Mouse (Mus musculus): ENCODE data around the gene Gm13278. TPM values are rescaled to one million over a fixed set of nuclear protein-coding genes. Genes with fewer than 3 reads are reported as not detected.
"Not testable (repeated sequence)": the region's sequence is repeated elsewhere in the genome, so short reads cannot be mapped to it uniquely, and the experiment has no call there.

The Gm13278 gene
- polyA plus RNA-seq, 1 experiment: not detected

- TF ChIP-seq CTCF (IDR thresholded peaks at IDR 0.05; ENCODE audit: borderline replicate concordance, insufficient read depth, low read length): peak; percentile 43; the same call in 1 of the 2 replicates
- not testable (repeated sequence) for H3K27ac ChIP-seq (ENCODE audit: insufficient read depth, low read length); H3K4me1 ChIP-seq (ENCODE audit: control insufficient read depth, insufficient read depth, low read length); H3K4me3 ChIP-seq (ENCODE audit: insufficient read depth, low read length)
These were observed 2.9 kb upstream of the Gm13278 start, which contains the start of gene Gm13277 for GRCm38 (mm10) chr4:88788402-88788801. TSS of gene Gm13277 (plus strand) at chr4:88788632.

- not testable (repeated sequence) for H3K27ac ChIP-seq (ENCODE audit: insufficient read depth, low read length); H3K4me1 ChIP-seq (ENCODE audit: control insufficient read depth, insufficient read depth, low read length); H3K4me3 ChIP-seq (ENCODE audit: insufficient read depth, low read length)
These were observed 2.8 kb downstream of the Gm13278 start, which contains the start of gene Gm13275 for GRCm38 (mm10) chr4:88793936-88794675. TSS of gene Gm13275 (plus strand) at chr4:88794487.

GRCm38 (mm10) chr4:88797097-88797496, 5.7 kb downstream of the Gm13278 start, which contains the start of gene Gm13279:
TSS of gene Gm13279 (plus strand) at chr4:88797397.
- H3K4me3 ChIP-seq (ENCODE audit: insufficient read depth, low read length); H3K27ac ChIP-seq (ENCODE audit: insufficient read depth, low read length); H3K4me1 ChIP-seq (ENCODE audit: control insufficient read depth, insufficient read depth, low read length): not testable (repeated sequence)

GRCm38 (mm10) chr4:88799365-88799764, 8.0 kb downstream of the Gm13278 start, which contains the start of gene Gm13285:
TSS of gene Gm13285 (plus strand) at chr4:88799665.
- not testable (repeated sequence) for H3K27ac ChIP-seq (ENCODE audit: insufficient read depth, low read length); H3K4me3 ChIP-seq (ENCODE audit: insufficient read depth, low read length); H3K4me1 ChIP-seq (ENCODE audit: control insufficient read depth, insufficient read depth, low read length)

GRCm38 (mm10) chr4:88802954-88803353, 11.6 kb downstream of the Gm13278 start, which contains the start of gene Gm13287:
TSS of gene Gm13287 (plus strand) at chr4:88803254.
- not testable (repeated sequence) for H3K4me1 ChIP-seq (ENCODE audit: control insufficient read depth, insufficient read depth, low read length); H3K27ac ChIP-seq (ENCODE audit: insufficient read depth, low read length); H3K4me3 ChIP-seq (ENCODE audit: insufficient read depth, low read length)

GRCm38 (mm10) chr4:88805231-88805630, 13.9 kb downstream of the Gm13278 start, which contains the start of gene Gm13288:
TSS of gene Gm13288 (plus strand) at chr4:88805531.
- H3K4me1 ChIP-seq (ENCODE audit: control insufficient read depth, insufficient read depth, low read length); H3K4me3 ChIP-seq (ENCODE audit: insufficient read depth, low read length); H3K27ac ChIP-seq (ENCODE audit: insufficient read depth, low read length): not testable (repeated sequence)

- H3K4me3 ChIP-seq (ENCODE audit: insufficient read depth, low read length): not testable (repeated sequence)
These were observed 14.4 kb downstream of the Gm13278 start for GRCm38 (mm10) chr4:88805761-88806160.

GRCm38 (mm10) chr4:88815928-88816327, 24.6 kb downstream of the Gm13278 start, which contains the start of gene Ifna7:
TSS of gene Ifna7 (plus strand) at chr4:88816228.
- no peak for TF ChIP-seq POLR2A (IDR thresholded peaks at IDR 0.05; ENCODE audit: low read depth, low read length)
- TF ChIP-seq CTCF (IDR thresholded peaks at IDR 0.05; ENCODE audit: borderline replicate concordance, insufficient read depth, low read length): no peak

More at GRCm38 (mm10) chr4:88805761-88806160, 14.4 kb downstream of the Gm13278 start:
- H3K27ac ChIP-seq (ENCODE audit: insufficient read depth, low read length); H3K4me1 ChIP-seq (ENCODE audit: control insufficient read depth, insufficient read depth, low read length): not testable (repeated sequence)

GRCm38 (mm10) chr4:88819659-88820058, 28.3 kb downstream of the Gm13278 start, which contains the start of gene Ifna11:
TSS of gene Ifna11 (plus strand) at chr4:88819959.
- no peak within 1 kb of the TSS for H3K27ac ChIP-seq (ENCODE audit: insufficient read depth, low read length)
- TF ChIP-seq CTCF (IDR thresholded peaks at IDR 0.05; ENCODE audit: borderline replicate concordance, insufficient read depth, low read length) (no peak), POLR2A (IDR thresholded peaks at IDR 0.05; ENCODE audit: low read depth, low read length) (no peak)
- H3K4me1 ChIP-seq (ENCODE audit: control insufficient read depth, insufficient read depth, low read length): no peaks in the 10 kb centered on the region
- H3K4me3 ChIP-seq (ENCODE audit: insufficient read depth, low read length): no peak within 1 kb of the TSS

More at GRCm38 (mm10) chr4:88815928-88816327, 24.6 kb downstream of the Gm13278 start, which contains the start of gene Ifna7:
- H3K4me3 ChIP-seq (ENCODE audit: insufficient read depth, low read length): no peak within 1 kb of the TSS
- H3K27ac ChIP-seq (ENCODE audit: insufficient read depth, low read length): no peak within 1 kb of the TSS
- H3K4me1 ChIP-seq (ENCODE audit: control insufficient read depth, insufficient read depth, low read length): no peaks in the 10 kb centered on the region

- no peak overlapping the region for H3K27ac ChIP-seq (ENCODE audit: insufficient read depth, low read length)
- no peak for TF ChIP-seq CTCF (IDR thresholded peaks at IDR 0.05; ENCODE audit: borderline replicate concordance, insufficient read depth, low read length)
- TF ChIP-seq POLR2A (IDR thresholded peaks at IDR 0.05; ENCODE audit: low read depth, low read length): no peak
- H3K4me3 ChIP-seq (ENCODE audit: insufficient read depth, low read length): no peak overlapping the region
- H3K4me1 ChIP-seq (ENCODE audit: control insufficient read depth, insufficient read depth, low read length): no peaks in the 10 kb centered on the region
These were observed 31.6 kb downstream of the Gm13278 start for GRCm38 (mm10) chr4:88822995-88823394.

- not testable (repeated sequence) for H3K4me3 ChIP-seq (ENCODE audit: insufficient read depth, low read length); H3K4me1 ChIP-seq (ENCODE audit: control insufficient read depth, insufficient read depth, low read length); H3K27ac ChIP-seq (ENCODE audit: insufficient read depth, low read length)
These were observed 35.8 kb downstream of the Gm13278 start, which contains the start of gene Ifna6 for GRCm38 (mm10) chr4:88827116-88827515. TSS of gene Ifna6 (plus strand) at chr4:88827416.

Data from embryonic fibroblast, embryonic 13.5 days (primary cell).